Mouse (Mus musculus) intestine, embryonic 16.5 days (tissue): ENCODE measurements around the gene Gng4. TPM values are rescaled to one million over a fixed set of nuclear protein-coding genes. Genes with fewer than 3 reads are reported as not detected.
A peak's percentile ranks its signal among the peaks of the same experiment; 100 is the strongest.

Experiments used
- ATAC-seq: fragments of 200-750 bp; cut with Nextera tagmentation; 2 replicates; pipeline ENCODE4 v1.8.0; 2017; ENCODE audit warnings: moderate TSS enrichment, moderate library complexity
- H3K27ac ChIP-seq: fragments of 300-500 bp; sonication (generic); 2 replicates; pipeline ENCODE4 v1.5.1; 2014; ENCODE audit warnings: mild to moderate bottlenecking, low read length
- H3K27me3 ChIP-seq: fragments of 300-500 bp; sonication (generic); replicated peaks from 2 replicates; pipeline ENCODE4 v1.6.1; 2014; ENCODE audit warnings: low read length, control low read depth, mixed read lengths; ENCODE audit not compliant: control insufficient read depth, insufficient read depth
- H3K36me3 ChIP-seq: fragments of 300-500 bp; sonication (generic); 2 replicates; pipeline ENCODE4 v1.6.1; 2014; ENCODE audit warnings: low read length, control low read depth; ENCODE audit not compliant: control insufficient read depth, insufficient read depth
- H3K4me1 ChIP-seq: fragments of 300-500 bp; sonication (generic); 2 replicates; pipeline ENCODE4 v1.6.1; 2014; ENCODE audit warnings: low read length, control low read depth, mixed read lengths; ENCODE audit not compliant: control insufficient read depth, insufficient read depth
- H3K4me2 ChIP-seq: fragments of 300-500 bp; sonication (generic); 2 replicates; pipeline ENCODE4 v1.6.1; 2014; ENCODE audit warnings: low read depth, low read length, control low read depth
- H3K4me3 ChIP-seq: fragments of 300-500 bp; sonication (generic); 2 replicates; pipeline ENCODE4 v1.5.1; 2014; ENCODE audit warnings: mild to moderate bottlenecking, low read length
- H3K9ac ChIP-seq: fragments of 300-500 bp; sonication (generic); 2 replicates; pipeline ENCODE4 v1.6.1; 2014; ENCODE audit warnings: low read depth, low read length
- H3K9me3 ChIP-seq: fragments of 300-500 bp; sonication (generic); 2 replicates; pipeline ENCODE4 v1.6.1; 2016; ENCODE audit warnings: low read length, control low read depth; ENCODE audit not compliant: control insufficient read depth
- WGBS: fragments of 180-500 bp; shearing (Covaris S2); extraction: QIAGEN DNeasy Blood & Tissue Kit; methylation state at CpG from one replicate; pipeline ENCODE4 v1.1.7; 2014; 5-methylcytosine and 5-hydroxymethylcytosine counted together
- polyA plus RNA-seq: library from polyadenylated mRNA; unstranded; fragments of >200 nt; fragmentation: Nextera tagmentation; extraction: Ambion mirVana; gene quantifications from 2 replicates; pipeline ENCODE4 v1.2.1, GENCODE M21; 2015

The Gng4 gene
- polyA plus RNA-seq, 1 experiment from 2014 or later, result 2.1 TPM

- Histone ChIP-seq H3K4me1 (no peaks in the 10 kb centered on the region), H3K9me3 (no peaks in the 10 kb centered on the region), H3K4me2 (no peak overlapping the region), H3K27ac (no peak overlapping the region), H3K27me3 (no peaks in the 10 kb centered on the region), H3K36me3 (no peaks in the 10 kb centered on the region), H3K4me3 (no peak overlapping the region), H3K9ac (no peak overlapping the region)
- ATAC-seq, result no peak
- 73% methylated on average over 8 of the region's 8 CpGs for WGBS
Observed at GRCm38 (mm10) chr13:13798775-13799174, 14.9 kb downstream of the Gng4 start.

- no peak overlapping the region for H3K4me2 ChIP-seq
- H3K36me3 ChIP-seq, result no peaks in the 10 kb centered on the region
- H3K9me3 ChIP-seq, result no peaks in the 10 kb centered on the region
- no peak overlapping the region for H3K9ac ChIP-seq
- no peak for ATAC-seq
- no peak overlapping the region for H3K27ac ChIP-seq
- no peaks in the 10 kb centered on the region for H3K4me1 ChIP-seq
- no peaks in the 10 kb centered on the region for H3K27me3 ChIP-seq
- H3K4me3 ChIP-seq, result no peak overlapping the region
- WGBS, result 23% methylated on average over 11 of the region's 11 CpGs
Observed at GRCm38 (mm10) chr13:13808337-13809132, 24.7 kb downstream of the Gng4 start.

DNA sequence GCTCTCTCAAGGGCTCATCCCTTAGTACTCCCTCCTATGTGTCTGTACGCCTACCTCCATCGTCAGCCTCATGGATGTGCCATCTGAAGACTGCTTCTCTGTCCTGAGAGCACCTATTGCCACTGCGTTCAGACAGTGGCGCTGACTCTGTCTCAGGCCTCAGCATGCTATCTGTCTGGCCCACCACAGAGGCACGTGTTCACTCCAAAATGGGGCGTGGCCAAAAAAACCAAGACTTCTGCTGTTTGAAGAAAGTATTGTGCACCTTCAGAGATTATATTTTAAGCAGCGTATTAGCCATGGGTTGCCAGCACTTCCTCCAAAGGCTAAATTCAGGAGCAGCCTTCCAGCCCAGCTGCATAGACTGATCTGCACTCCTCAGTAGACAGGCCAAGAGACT, 27.0 kb downstream of the Gng4 start:
- ATAC-seq, result no peak
- WGBS, result 83% methylated on average over 7 of the region's 7 CpGs

GRCm38 (mm10) chr13:13818696-13819095, 34.8 kb downstream of the Gng4 start:
- 73% methylated on average over 3 of the region's 3 CpGs for WGBS
- no peak overlapping the region for H3K27ac ChIP-seq
- no peak for ATAC-seq
- H3K9me3 ChIP-seq, result no peaks in the 10 kb centered on the region
- no peaks in the 10 kb centered on the region for H3K36me3 ChIP-seq
- no peaks in the 10 kb centered on the region for H3K4me1 ChIP-seq
- no peak overlapping the region for H3K4me2 ChIP-seq
- no peak overlapping the region for H3K9ac ChIP-seq
- no peak overlapping the region for H3K4me3 ChIP-seq
- H3K27me3 ChIP-seq, result no peaks in the 10 kb centered on the region

More for the DNA sequence above, 27.0 kb downstream of the Gng4 start:
- Histone ChIP-seq H3K27me3 (no peaks in the 10 kb centered on the region), H3K9ac (no peak overlapping the region), H3K9me3 (no peaks in the 10 kb centered on the region), H3K4me3 (no peak overlapping the region), H3K27ac (no peak overlapping the region), H3K4me2 (no peak overlapping the region), H3K36me3 (no peaks in the 10 kb centered on the region), H3K4me1 (no peaks in the 10 kb centered on the region)

- Histone ChIP-seq H3K9me3 (no peaks in the 10 kb centered on the region), H3K4me1 (no peaks in the 10 kb centered on the region), H3K27ac (no peak overlapping the region), H3K9ac (no peak overlapping the region), H3K4me2 (no peak overlapping the region), H3K27me3 (no peaks in the 10 kb centered on the region), H3K4me3 (no peak overlapping the region), H3K36me3 (no peaks in the 10 kb centered on the region)
- WGBS, result 75% methylated on average over 7 of the region's 7 CpGs
- no peak for ATAC-seq
Observed at GRCm38 (mm10) chr13:13820234-13821123, 36.6 kb downstream of the Gng4 start.

DNA sequence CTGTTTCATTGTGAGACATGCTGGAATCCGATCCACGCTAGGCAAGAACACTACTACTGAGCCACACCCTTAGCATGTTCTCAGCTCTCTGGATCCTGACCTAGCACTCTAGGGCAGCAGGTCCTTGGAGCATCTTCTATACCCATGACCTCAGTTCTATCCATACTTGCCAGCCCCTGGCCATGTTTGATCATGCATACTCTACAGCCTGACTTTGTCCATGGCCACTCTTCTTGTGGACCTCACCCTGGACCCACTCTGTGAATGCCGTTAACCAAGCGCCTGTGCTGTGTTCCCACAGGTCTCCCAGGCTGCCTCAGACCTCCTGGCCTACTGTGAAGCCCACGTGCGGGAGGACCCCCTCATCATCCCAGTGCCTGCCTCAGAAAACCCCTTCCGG, 41.1 kb downstream of the Gng4 start:
- Histone ChIP-seq H3K4me3 (no peak overlapping the region), H3K9me3 (no peaks in the 10 kb centered on the region), H3K27ac (no peak overlapping the region), H3K4me2 (no peak overlapping the region), H3K27me3 (no peaks in the 10 kb centered on the region), H3K4me1 (no peaks in the 10 kb centered on the region), H3K36me3 (no peaks in the 10 kb centered on the region), H3K9ac (no peak overlapping the region)
- ATAC-seq, result no peak
- 92% methylated on average over 7 of the region's 7 CpGs for WGBS

DNA sequence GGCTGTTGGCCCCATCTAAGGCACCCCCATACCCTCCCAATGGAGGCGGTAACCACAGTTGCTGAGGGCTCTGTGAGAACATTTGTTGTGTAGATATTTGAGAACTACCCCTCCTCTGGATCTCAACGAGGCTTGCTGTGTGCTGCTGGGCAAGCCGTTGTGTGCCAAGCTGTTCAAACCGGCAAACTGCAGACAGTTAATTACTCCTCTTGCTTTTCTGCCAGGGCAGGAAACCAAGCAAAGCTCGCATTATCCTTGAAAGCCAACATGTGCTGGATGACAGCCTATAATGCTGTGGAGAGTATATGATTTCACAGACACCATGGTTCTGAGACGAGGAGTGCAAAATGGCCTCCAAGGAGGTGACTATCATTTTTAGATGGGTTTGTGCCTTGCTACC, 42.7 kb downstream of the Gng4 start:
- ATAC-seq, result no peak
- WGBS, result 86% methylated on average over 6 of the region's 6 CpGs
- no peaks in the 10 kb centered on the region for H3K36me3 ChIP-seq
- H3K4me2 ChIP-seq, result no peak overlapping the region
- no peaks in the 10 kb centered on the region for H3K4me1 ChIP-seq
- H3K4me3 ChIP-seq, result no peak overlapping the region
- H3K27ac ChIP-seq, result no peak overlapping the region
- H3K27me3 ChIP-seq, result no peaks in the 10 kb centered on the region
- H3K9ac ChIP-seq, result no peak overlapping the region
- H3K9me3 ChIP-seq, result no peaks in the 10 kb centered on the region

DNA sequence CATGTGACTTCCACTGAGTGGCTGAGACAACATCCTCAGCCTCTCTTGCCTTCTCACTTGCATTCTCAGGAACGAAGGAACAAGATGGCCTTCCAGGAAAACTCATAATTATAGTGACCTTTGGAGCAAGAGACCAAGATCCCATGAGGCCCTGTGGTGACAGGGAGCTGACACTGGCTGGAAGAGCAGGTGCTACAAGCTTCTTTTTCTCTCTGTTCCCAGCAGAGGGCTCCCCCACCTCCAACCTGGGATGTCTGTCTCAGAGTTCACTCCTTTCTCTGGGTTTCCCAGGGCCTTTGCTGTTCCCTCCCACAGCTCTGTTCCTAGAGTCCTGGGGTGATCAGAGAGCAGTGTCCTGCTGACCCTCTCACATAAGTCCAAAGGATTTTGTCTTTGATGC, 44.3 kb downstream of the Gng4 start:
- H3K27ac ChIP-seq, result no peak overlapping the region
- H3K9me3 ChIP-seq, result no peaks in the 10 kb centered on the region
- WGBS, result 33% methylated on average over 1 of the region's 1 CpGs
- no peaks in the 10 kb centered on the region for H3K27me3 ChIP-seq
- peak; percentile 63 for ATAC-seq
- no peak overlapping the region for H3K9ac ChIP-seq
- no peak overlapping the region for H3K4me3 ChIP-seq
- no peaks in the 10 kb centered on the region for H3K4me1 ChIP-seq
- H3K4me2 ChIP-seq, result no peak overlapping the region
- no peaks in the 10 kb centered on the region for H3K36me3 ChIP-seq

- H3K9me3 ChIP-seq, result no peaks in the 10 kb centered on the region
- H3K4me3 ChIP-seq, result no peak overlapping the region
- no peaks in the 10 kb centered on the region for H3K36me3 ChIP-seq
- no peak overlapping the region for H3K9ac ChIP-seq
- ATAC-seq, result no peak
- 40% methylated on average over 4 of the region's 4 CpGs for WGBS
- no peak overlapping the region for H3K4me2 ChIP-seq
- no peaks in the 10 kb centered on the region; the same call in 1 of the 2 replicates for H3K27me3 ChIP-seq
- no peaks in the 10 kb centered on the region for H3K4me1 ChIP-seq
- no peak overlapping the region for H3K27ac ChIP-seq
Observed at GRCm38 (mm10) chr13:13830469-13831074, 46.7 kb downstream of the Gng4 start.
